Mouse (Mus musculus) mammary gland, adult 2 months (tissue): Measurements from ENCODE around the gene Fgf12. TPM values are rescaled to one million over a fixed set of nuclear protein-coding genes. Genes with fewer than 3 reads are reported as not detected.

ENCODE experiments used
- polyA plus RNA-seq: library from polyadenylated mRNA; depleted of rRNA; stranded (reverse); fragments of >200 nt; gene quantifications from 2 replicates; pipeline ENCODE4 v1.2.3, GENCODE M21; 2012; ENCODE audit warnings: low replicate concordance; rRNA removed

The Fgf12 gene
- polyA plus RNA-seq, result 0.11 and 0.12 TPM in 2 replicates

GRCm38 (mm10) chr16:28752638-28753118 is at the start of gene Fgf12:
Gene Fgf12, minus strand, starts transcription at chr16:28753068.

Other genes with a start within 250 kb of the Fgf12 start
- 6.0 and 6.5 TPM in 2 replicates for gene Mb21d2, start 176.6 kb upstream of the Fgf12 start, polyA plus RNA-seq